Mouse (Mus musculus) midbrain, embryonic 10.5 days (tissue): ENCODE measurements at regions not wholly inside any gene's neighbourhood (a gene's known extent, or its start where the extent isn't known, plus 50 kb on each side); places are given as distances from the start of the nearest gene placed in this dataset.

Experiments
- DNase-seq: peaks from one replicate; pipeline ENCODE4 v3.0.0-alpha.2; 2017; ENCODE audit warnings: low spot score
- H3K27ac ChIP-seq: fragments of 300-500 bp; sonication (generic); replicated peaks from 2 replicates; pipeline ENCODE4 v1.5.1; 2016; ENCODE audit warnings: mild to moderate bottlenecking
- H3K27me3 ChIP-seq: fragments of 300-500 bp; sonication (generic); 2 replicates; pipeline ENCODE4 v1.6.1; 2016; ENCODE audit warnings: low read depth, mild to moderate bottlenecking; ENCODE audit not compliant: poor library complexity, severe bottlenecking
- H3K36me3 ChIP-seq: fragments of 300-500 bp; sonication (generic); 2 replicates; pipeline ENCODE4 v1.6.1; 2016; ENCODE audit warnings: mild to moderate bottlenecking, moderate library complexity
- H3K4me1 ChIP-seq: fragments of 300-500 bp; sonication (generic); 2 replicates; pipeline ENCODE4 v1.6.1; 2016
- H3K4me3 ChIP-seq: fragments of 300-500 bp; sonication (generic); 2 replicates; pipeline ENCODE4 v1.5.1; 2016; ENCODE audit warnings: mild to moderate bottlenecking, moderate library complexity
- H3K9me3 ChIP-seq: fragments of 300-500 bp; sonication (generic); replicated peaks from 2 replicates; pipeline ENCODE4 v1.6.1; 2016; ENCODE audit warnings: mild to moderate bottlenecking
- WGBS: fragments of 180-500 bp; shearing (Covaris S2); methylation state at CpG from one replicate; pipeline ENCODE4 v1.1.7; 2016; 5-methylcytosine and 5-hydroxymethylcytosine counted together

DNA sequence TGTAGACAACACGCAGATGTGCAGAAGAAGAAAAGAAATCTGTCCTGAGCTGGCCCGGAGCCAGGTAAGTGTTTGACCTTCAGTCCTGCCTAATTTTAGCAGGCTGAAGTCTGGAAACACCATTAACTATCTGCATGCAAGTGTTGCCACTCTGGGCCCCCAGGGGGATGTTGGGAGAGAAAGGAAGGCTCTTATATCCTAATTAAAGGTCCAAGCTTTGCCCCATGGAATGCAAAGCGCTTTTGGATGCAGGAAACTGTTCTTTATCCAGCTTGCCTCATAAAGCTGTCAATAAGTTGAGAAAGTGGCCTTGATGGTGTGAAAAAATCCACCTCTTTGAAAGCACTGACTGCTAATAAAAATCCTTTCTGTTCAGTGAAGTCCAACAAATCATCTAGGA is 145.1 kb upstream of the Elac2 start:
- Histone ChIP-seq H3K9me3 (no peaks in the 10 kb centered on the region), H3K4me3 (no peak overlapping the region), H3K27me3 (no peaks in the 10 kb centered on the region), H3K4me1 (peaks cover 15% of the 10 kb centered on the region), H3K36me3 (no peaks in the 10 kb centered on the region), H3K27ac (no peak overlapping the region)
- 84% methylated on average over 3 of the region's 3 CpGs for WGBS
- no peak for DNase-seq

- no peak overlapping the region for H3K4me3 ChIP-seq
- H3K4me1 ChIP-seq = peaks cover 15% of the 10 kb centered on the region
- no peaks in the 10 kb centered on the region for H3K27me3 ChIP-seq
- H3K27ac ChIP-seq = no peak overlapping the region
- no peaks in the 10 kb centered on the region for H3K9me3 ChIP-seq
- 82% methylated on average over 8 of the region's 8 CpGs for WGBS
- DNase-seq = no peak
- no peaks in the 10 kb centered on the region for H3K36me3 ChIP-seq
Measured at GRCm38 (mm10) chr11:64836771-64837170, 142.1 kb upstream of the Elac2 start.

DNA sequence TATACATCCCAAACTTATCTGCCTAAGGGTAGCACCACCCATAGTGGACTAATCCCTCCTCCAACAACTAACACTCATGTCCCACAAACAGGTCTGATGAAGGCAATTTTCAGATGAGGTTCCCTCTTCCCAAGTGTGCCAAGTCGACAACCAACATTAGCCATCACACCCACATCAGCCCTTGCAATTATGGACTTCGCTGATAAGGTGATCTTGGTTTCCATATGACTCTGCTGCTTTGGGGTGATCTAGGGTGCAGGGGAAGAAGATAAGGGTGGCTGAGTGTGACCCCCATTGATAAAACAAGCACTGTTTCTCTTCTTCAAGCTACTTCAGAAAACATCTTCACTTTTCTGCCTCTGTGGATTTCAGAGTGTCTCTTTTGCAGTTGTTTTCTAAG is 137.7 kb upstream of the Elac2 start:
- no peaks in the 10 kb centered on the region for H3K27me3 ChIP-seq
- H3K4me3 ChIP-seq = no peak overlapping the region
- H3K4me1 ChIP-seq = peaks cover 6% of the 10 kb centered on the region; the same call in 1 of the 2 replicates
- WGBS = 92% methylated on average over 2 of the region's 2 CpGs
- no peak for DNase-seq
- no peaks in the 10 kb centered on the region for H3K9me3 ChIP-seq
- no peak overlapping the region for H3K27ac ChIP-seq
- no peaks in the 10 kb centered on the region for H3K36me3 ChIP-seq

GRCm38 (mm10) chr11:64842775-64843530 is 135.9 kb upstream of the Elac2 start:
- Histone ChIP-seq H3K27me3 (no peaks in the 10 kb centered on the region), H3K27ac (no peak overlapping the region), H3K9me3 (no peaks in the 10 kb centered on the region), H3K4me3 (no peak overlapping the region), H3K4me1 (peaks cover 6% of the 10 kb centered on the region; the same call in 1 of the 2 replicates), H3K36me3 (no peaks in the 10 kb centered on the region)
- 70% methylated on average over 18 of the region's 18 CpGs for WGBS
- no peak for DNase-seq

DNA sequence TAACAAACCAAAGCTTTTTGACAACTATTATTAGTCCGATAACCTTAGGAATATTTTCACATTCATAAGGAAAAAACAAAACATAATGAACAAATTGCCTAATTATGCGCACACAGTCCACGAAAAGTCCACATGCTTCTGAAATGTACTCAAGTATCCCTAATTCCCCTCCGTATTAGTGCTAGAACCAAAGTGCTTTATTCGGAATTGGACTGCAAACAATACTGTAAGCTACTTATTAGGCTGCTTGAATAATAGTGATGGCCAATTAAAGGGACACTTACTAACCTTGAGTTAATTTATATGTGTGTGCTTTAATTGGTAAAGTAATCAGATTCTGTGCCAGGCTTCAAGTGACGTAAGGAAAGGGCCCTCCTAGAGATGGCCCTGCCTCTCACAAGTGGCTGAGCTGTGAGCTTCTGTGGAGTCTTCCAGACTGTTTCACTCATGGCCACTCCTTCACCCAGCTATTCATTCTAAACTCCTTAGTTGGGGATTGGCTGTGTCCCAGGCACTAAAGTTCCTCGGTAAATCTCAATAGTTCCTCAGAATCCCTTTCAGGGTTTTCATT is 132.2 kb upstream of the Elac2 start:
- H3K36me3 ChIP-seq = no peaks in the 10 kb centered on the region
- DNase-seq = no peak
- no peaks in the 10 kb centered on the region for H3K27me3 ChIP-seq
- no peak overlapping the region for H3K27ac ChIP-seq
- H3K9me3 ChIP-seq = no peaks in the 10 kb centered on the region
- H3K4me3 ChIP-seq = no peak overlapping the region
- peaks cover 6% of the 10 kb centered on the region; the same call in 1 of the 2 replicates for H3K4me1 ChIP-seq
- WGBS = 87% methylated on average over 7 of the region's 7 CpGs

GRCm38 (mm10) chr11:64859636-64860035 is 119.2 kb upstream of the Elac2 start:
- H3K4me1 ChIP-seq = no peaks in the 10 kb centered on the region
- no peaks in the 10 kb centered on the region for H3K27me3 ChIP-seq
- H3K36me3 ChIP-seq = no peaks in the 10 kb centered on the region
- H3K27ac ChIP-seq = no peak overlapping the region
- no peak overlapping the region for H3K4me3 ChIP-seq
- no peaks in the 10 kb centered on the region for H3K9me3 ChIP-seq
- no peak for DNase-seq
- WGBS = 84% methylated on average over 3 of the region's 3 CpGs

- H3K27ac ChIP-seq = no peak overlapping the region
- 60% methylated on average over 8 of the region's 8 CpGs for WGBS
- no peaks in the 10 kb centered on the region for H3K9me3 ChIP-seq
- DNase-seq = peak; percentile 29
- H3K4me3 ChIP-seq = no peak overlapping the region
- H3K27me3 ChIP-seq = no peaks in the 10 kb centered on the region
- H3K4me1 ChIP-seq = peaks cover 17% of the 10 kb centered on the region; the same call in 1 of the 2 replicates
- H3K36me3 ChIP-seq = no peaks in the 10 kb centered on the region
Measured at GRCm38 (mm10) chr11:64880674-64881073, 98.2 kb upstream of the Elac2 start.

DNA sequence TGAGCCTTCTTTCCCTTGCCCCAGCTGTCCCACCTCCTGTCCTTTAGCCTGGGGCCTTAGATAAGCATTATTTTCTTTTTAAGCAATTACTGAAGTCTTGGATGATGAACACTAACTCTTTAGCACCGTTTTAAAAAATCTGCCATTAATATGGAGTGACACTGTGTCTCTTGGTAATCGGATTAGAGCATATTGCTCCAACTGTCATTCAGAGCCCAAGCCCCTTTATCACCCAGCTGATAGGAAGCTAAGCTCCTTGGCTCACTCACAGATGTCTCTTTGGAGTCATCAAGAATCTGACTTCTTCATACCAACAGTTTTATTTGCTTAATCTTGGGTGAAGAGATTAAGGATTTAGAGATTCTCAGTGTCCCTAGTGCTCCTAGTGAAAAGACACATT is 94.3 kb upstream of the Elac2 start:
- Histone ChIP-seq H3K4me1 (peaks cover 17% of the 10 kb centered on the region; the same call in 1 of the 2 replicates), H3K9me3 (no peaks in the 10 kb centered on the region), H3K27ac (no peak overlapping the region), H3K27me3 (peaks cover 5% of the 10 kb centered on the region; the same call in 1 of the 2 replicates), H3K36me3 (no peaks in the 10 kb centered on the region), H3K4me3 (no peak overlapping the region)
- DNase-seq = no peak
- 52% methylated on average over 2 of the region's 2 CpGs for WGBS

DNA sequence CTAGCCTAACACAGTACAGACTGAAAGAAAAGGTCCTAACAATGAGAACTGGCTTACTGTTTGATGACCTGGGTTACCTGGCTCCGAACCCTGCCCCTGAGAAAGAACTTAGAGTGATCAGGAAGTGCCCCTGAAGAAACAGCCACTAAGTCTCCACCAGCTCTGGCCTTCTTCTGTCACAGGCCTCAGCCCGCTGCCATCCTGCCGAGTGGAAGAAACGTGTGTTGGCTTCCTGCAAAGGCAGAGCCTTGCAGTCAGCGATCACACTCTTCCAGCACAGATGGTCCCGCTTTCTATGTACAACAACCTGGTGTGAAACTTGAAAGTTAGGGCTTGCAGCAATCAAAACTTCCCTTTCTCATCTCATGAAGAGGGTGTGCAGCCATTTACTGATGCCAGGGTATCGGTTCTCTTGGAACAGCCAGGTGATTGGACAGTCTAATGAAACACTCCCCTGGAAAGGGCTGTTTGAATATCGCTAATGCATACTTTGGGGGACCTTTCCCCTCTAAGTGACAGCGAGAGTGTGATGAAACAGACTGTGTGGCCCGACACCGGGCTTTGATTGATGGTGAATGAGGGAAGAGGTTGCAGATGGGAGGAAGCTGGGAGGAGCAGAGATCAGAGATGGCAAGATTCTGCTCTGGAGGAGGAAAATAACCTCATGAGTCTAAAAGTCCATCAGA is 89.4 kb upstream of the Elac2 start:
- peaks cover 4% of the 10 kb centered on the region; the same call in 1 of the 2 replicates for H3K4me1 ChIP-seq
- H3K36me3 ChIP-seq = no peaks in the 10 kb centered on the region
- H3K27ac ChIP-seq = no peak overlapping the region
- WGBS = 80% methylated on average over 11 of the region's 11 CpGs
- no peak for DNase-seq
- peaks cover 5% of the 10 kb centered on the region; the same call in 1 of the 2 replicates for H3K27me3 ChIP-seq
- H3K4me3 ChIP-seq = no peak overlapping the region
- no peaks in the 10 kb centered on the region for H3K9me3 ChIP-seq

DNA sequence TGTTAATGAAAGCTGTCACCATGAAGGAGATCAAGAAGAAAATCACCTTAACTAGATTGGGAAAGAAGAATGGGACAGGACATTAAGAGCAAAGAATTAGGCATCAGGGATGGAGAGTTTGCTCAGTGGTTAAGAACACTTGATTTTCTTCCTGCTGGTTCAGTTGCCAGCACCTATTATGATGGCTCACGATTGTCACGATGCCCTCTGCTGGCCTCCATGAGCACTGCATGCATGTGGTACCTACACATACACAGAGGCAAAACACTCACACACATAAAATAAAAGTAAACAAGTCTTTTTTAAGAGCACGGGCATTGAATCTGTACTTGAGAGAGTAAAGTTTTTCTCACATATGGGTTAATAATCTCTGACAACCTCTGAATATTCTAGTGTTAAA is 88.1 kb upstream of the Elac2 start:
- no peak overlapping the region for H3K4me3 ChIP-seq
- H3K27me3 ChIP-seq = peaks cover 5% of the 10 kb centered on the region; the same call in 1 of the 2 replicates
- H3K27ac ChIP-seq = no peak overlapping the region
- WGBS = 39% methylated on average over 3 of the region's 3 CpGs
- no peaks in the 10 kb centered on the region for H3K4me1 ChIP-seq
- no peaks in the 10 kb centered on the region for H3K36me3 ChIP-seq
- no peaks in the 10 kb centered on the region for H3K9me3 ChIP-seq
- peak; percentile 44 for DNase-seq

DNA sequence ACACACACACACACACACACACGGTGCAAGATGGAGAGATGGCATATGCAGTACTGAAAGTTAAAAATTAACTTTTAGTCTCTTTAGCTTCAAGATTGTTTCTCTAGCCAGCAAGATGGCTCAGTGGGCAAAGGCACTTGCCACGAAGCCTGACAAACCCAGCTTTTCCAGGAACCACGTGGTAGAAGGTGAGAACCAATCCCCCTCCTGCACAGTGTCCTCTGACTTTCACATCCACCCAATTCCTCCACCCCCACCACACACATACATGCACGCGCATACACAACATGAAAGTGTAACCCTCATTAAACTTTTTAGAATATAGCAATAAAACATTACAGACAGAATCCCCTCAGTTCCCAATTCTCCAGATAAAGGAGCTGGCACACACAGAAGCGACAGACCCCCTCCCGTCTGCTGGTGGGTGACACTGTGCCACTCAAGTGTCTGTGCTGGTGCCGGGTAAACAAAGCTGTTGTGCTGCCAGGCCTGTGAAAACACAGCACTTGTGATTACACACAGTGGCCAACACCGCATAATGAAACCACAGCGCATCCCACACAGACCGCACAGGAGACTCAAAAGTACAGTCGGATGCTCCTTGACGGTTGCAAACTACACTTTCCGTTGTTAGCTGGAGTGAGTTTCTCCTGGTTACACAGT is 82.9 kb upstream of the Elac2 start:
- Histone ChIP-seq H3K27ac (no peak overlapping the region), H3K36me3 (no peaks in the 10 kb centered on the region), H3K27me3 (no peaks in the 10 kb centered on the region), H3K4me1 (no peaks in the 10 kb centered on the region), H3K9me3 (no peaks in the 10 kb centered on the region), H3K4me3 (no peak overlapping the region)
- DNase-seq = no peak
- WGBS = 91% methylated on average over 14 of the region's 14 CpGs

- Histone ChIP-seq H3K9me3 (no peaks in the 10 kb centered on the region), H3K27me3 (no peaks in the 10 kb centered on the region), H3K27ac (no peak overlapping the region), H3K36me3 (no peaks in the 10 kb centered on the region), H3K4me1 (peaks cover 4% of the 10 kb centered on the region), H3K4me3 (no peak overlapping the region)
- DNase-seq = peak; percentile 71
- 48% methylated on average over 17 of the region's 17 CpGs for WGBS
Measured at GRCm38 (mm10) chr11:64898758-64899586, 79.9 kb upstream of the Elac2 start.
